10 mouse cellular contexts compared by ENCODE assay signal in genomic region chr7:82609629-82610028, GRCm38 (mm10). TPM values are rescaled to one million over a fixed set of nuclear protein-coding genes. Genes with fewer than 3 reads are reported as not detected.
A peak's percentile ranks its signal among the peaks of the same experiment; 100 is the strongest.
DNase-seq lines count a peak whose midpoint lies in the region; ATAC-seq lines count a peak whose summit lies in the region.
"Had no signal": no experiment of that assay in that cellular context is flagged by ENCODE, and none has a peak within 500 bp of the region (broad histone marks: within the 10 kb centered on the region; RNA-seq: fewer than 3 reads in every experiment).

No protein-coding gene starts in this region.

- 67% methylated on average over 3 of the region's 3 CpGs for WGBS in embryonic facial prominence, embryonic 11.5 days
- 61% methylated on average over 3 of the region's 3 CpGs for WGBS in embryonic facial prominence, embryonic 10.5 days

- H3K27me3 ChIP-seq in embryonic facial prominence, embryonic 11.5 days (ENCODE audit: control insufficient read depth, insufficient read depth, low read length), result no peaks in the 10 kb centered on the region
- no peaks in the 10 kb centered on the region for H3K27me3 ChIP-seq in embryonic facial prominence, embryonic 10.5 days (replicated peaks; ENCODE audit: low read depth, poor library complexity, severe bottlenecking)
- H3K27me3 ChIP-seq: embryonic facial prominence, embryonic 12.5 days; neural tube, embryonic 12.5 days had no signal

- no peak overlapping the region for H3K4me3 ChIP-seq in embryonic facial prominence, embryonic 11.5 days (ENCODE audit: low read depth, low read length)
- H3K4me3 ChIP-seq in embryonic facial prominence, embryonic 10.5 days, result no peak overlapping the region
- H3K4me3 ChIP-seq: embryonic facial prominence, embryonic 12.5 days; neural tube, embryonic 12.5 days had no signal

- H3K4me1 ChIP-seq in embryonic facial prominence, embryonic 11.5 days (ENCODE audit: control insufficient read depth, insufficient read depth, low read length), result no peaks in the 10 kb centered on the region
- no peaks in the 10 kb centered on the region for H3K4me1 ChIP-seq in embryonic facial prominence, embryonic 10.5 days
- H3K4me1 ChIP-seq: embryonic facial prominence, embryonic 12.5 days; neural tube, embryonic 12.5 days had no signal

- peak; percentile 50 for DNase-seq in embryonic facial prominence, embryonic 11.5 days (ENCODE audit: low spot score)
- DNase-seq in embryonic facial prominence, embryonic 10.5 days (ENCODE audit: low spot score), result no peak
- DNase-seq in left cerebral cortex, postnatal 14 days (ENCODE audit: low spot score in 2 of 2), result peak; percentile 10 to 14
- no peak for DNase-seq in left cerebral cortex, adult 18-20 months (ENCODE audit: low spot score in 2 of 2)
- peak; percentile 66 for DNase-seq in 3T3-L1 (ENCODE audit: low read depth, low spot score)
- DNase-seq in adipocyte (ENCODE audit: low spot score), result peak; percentile 2
- no peak for DNase-seq in spleen, adult 12 weeks (ENCODE audit: low spot score)
- DNase-seq in urinary bladder, postnatal 36 days (ENCODE audit: low spot score in 2 of 2), result no peak

- H3K9me3 ChIP-seq in embryonic facial prominence, embryonic 11.5 days (replicated peaks; ENCODE audit: control insufficient read depth, low read length), result no peaks in the 10 kb centered on the region
- H3K9me3 ChIP-seq in embryonic facial prominence, embryonic 10.5 days, result no peaks in the 10 kb centered on the region
- H3K9me3 ChIP-seq: embryonic facial prominence, embryonic 12.5 days; neural tube, embryonic 12.5 days had no signal

- H3K9ac ChIP-seq in embryonic facial prominence, embryonic 11.5 days (replicated peaks; ENCODE audit: low read length), result no peak overlapping the region
- H3K9ac ChIP-seq: embryonic facial prominence, embryonic 12.5 days; neural tube, embryonic 12.5 days had no signal

- H3K4me2 ChIP-seq in embryonic facial prominence, embryonic 11.5 days (ENCODE audit: low read depth, low read length), result no peak overlapping the region
- H3K4me2 ChIP-seq: embryonic facial prominence, embryonic 12.5 days; neural tube, embryonic 12.5 days had no signal

- intact Hi-C loops in left cerebral cortex, postnatal 14 days (cut with DNase I), result loop anchor here (10.0 kb wide), 1 partner anchor 105 kb away; no protein-coding TSS in a partner anchor

- ATAC-seq in embryonic facial prominence, embryonic 11.5 days (replicated peaks; ENCODE audit: insufficient number of reproducible peaks, low FRiP score, low TSS enrichment, low read depth), result no peak

- H3K36me3 ChIP-seq in embryonic facial prominence, embryonic 11.5 days (replicated peaks; ENCODE audit: control insufficient read depth, insufficient read depth, low read depth, low read length), result no peaks in the 10 kb centered on the region
- no peaks in the 10 kb centered on the region for H3K36me3 ChIP-seq in embryonic facial prominence, embryonic 10.5 days (replicated peaks)
- H3K36me3 ChIP-seq: embryonic facial prominence, embryonic 12.5 days; neural tube, embryonic 12.5 days had no signal

- no peak overlapping the region for H3K27ac ChIP-seq in embryonic facial prominence, embryonic 11.5 days (replicated peaks; ENCODE audit: low read depth, low read length)
- H3K27ac ChIP-seq in embryonic facial prominence, embryonic 10.5 days (replicated peaks), result no peak overlapping the region
- H3K27ac ChIP-seq: embryonic facial prominence, embryonic 12.5 days; neural tube, embryonic 12.5 days had no signal

RNA-seq across cellular contexts. Expression of gene Saxo2, which starts 38.7 kb away (rescaled TPM):
- polyA plus RNA-seq in embryonic facial prominence, embryonic 11.5 days (2014; fragmentation: Nextera tagmentation; extraction: Ambion mirVana), result 6.0 and 7.0 TPM in 2 replicates
- polyA plus RNA-seq in embryonic facial prominence, embryonic 10.5 days (2016; fragmentation: Nextera tagmentation; extraction: Ambion mirVana), result 3.8 and 6.3 TPM in 2 replicates
- 10 to 100 TPM in 1 of 2 experiments, 1 to 10 TPM in 1; 9.8 to 16.5 TPM for total RNA-seq in left cerebral cortex, postnatal 14 days (2021)
- total RNA-seq in left cerebral cortex, adult 18-20 months (2021), result 1 to 10 TPM; 8.1 to 8.6 TPM

RNA-seq across cellular contexts. Expression of gene Efl1, which starts 38.8 kb away (rescaled TPM):
- 23.2 and 24.0 TPM in 2 replicates for polyA plus RNA-seq in embryonic facial prominence, embryonic 11.5 days (2014; fragmentation: Nextera tagmentation; extraction: Ambion mirVana)
- 23.1 and 24.0 TPM in 2 replicates for polyA plus RNA-seq in embryonic facial prominence, embryonic 10.5 days (2016; fragmentation: Nextera tagmentation; extraction: Ambion mirVana)
- total RNA-seq in left cerebral cortex, postnatal 14 days (2021), result 10 to 100 TPM; 18.0 to 19.5 TPM
- 10 to 100 TPM; 14.5 to 17.0 TPM for total RNA-seq in left cerebral cortex, adult 18-20 months (2021)

Comparison
In these comparisons a context has a peak if more than half of its experiments do, and no peak if none do; other contexts are left out.
1. DNase-seq: peak in embryonic facial prominence, embryonic 11.5 days (single experiment), left cerebral cortex, postnatal 14 days (2 of 2), 3T3-L1 (single experiment) and adipocyte (single experiment); none in embryonic facial prominence, embryonic 10.5 days (single experiment), left cerebral cortex, adult 18-20 months (0 of 2), spleen, adult 12 weeks (single experiment) and urinary bladder, postnatal 36 days (0 of 2).